Mouse (Mus musculus) embryonic facial prominence, embryonic 11.5 days (tissue): ENCODE measurements at regions not wholly inside any gene's neighbourhood (a gene's known extent, or its start where the extent isn't known, plus 50 kb on each side); places are given as distances from the start of the nearest gene placed in this dataset.

Source experiments
- ATAC-seq: fragments of 200-750 bp; cut with Nextera tagmentation; replicated peaks from 2 replicates; pipeline ENCODE4 v1.8.0; 2017; ENCODE audit warnings: low read depth; ENCODE audit not compliant: insufficient number of reproducible peaks, low FRiP score, low TSS enrichment
- DNase-seq: peaks from one replicate; pipeline ENCODE4 v3.0.0-alpha.2; 2015; ENCODE audit warnings: low spot score
- H3K27ac ChIP-seq: fragments of 300-500 bp; sonication (generic); replicated peaks from 2 replicates; pipeline ENCODE4 v1.5.1; 2014; ENCODE audit warnings: mild to moderate bottlenecking, low read depth, low read length, control low read depth
- H3K27me3 ChIP-seq: fragments of 300-500 bp; sonication (generic); 2 replicates; pipeline ENCODE4 v1.6.1; 2014; ENCODE audit warnings: mild to moderate bottlenecking, low read length, moderate library complexity, mixed read lengths; ENCODE audit not compliant: control insufficient read depth, insufficient read depth
- H3K36me3 ChIP-seq: fragments of 300-500 bp; sonication (generic); replicated peaks from 2 replicates; pipeline ENCODE4 v1.6.1; 2014; ENCODE audit warnings: low read depth, mild to moderate bottlenecking, low read length, moderate library complexity, mixed read lengths; ENCODE audit not compliant: control insufficient read depth, insufficient read depth
- H3K4me1 ChIP-seq: fragments of 300-500 bp; sonication (generic); 2 replicates; pipeline ENCODE4 v1.6.1; 2014; ENCODE audit warnings: low read length, mixed read lengths; ENCODE audit not compliant: control insufficient read depth, insufficient read depth
- H3K4me2 ChIP-seq: fragments of 300-500 bp; sonication (generic); 2 replicates; pipeline ENCODE4 v1.6.1; 2014; ENCODE audit warnings: low read depth, mild to moderate bottlenecking, control low read depth, low read length, moderate library complexity
- H3K4me3 ChIP-seq: fragments of 300-500 bp; sonication (generic); 2 replicates; pipeline ENCODE4 v1.5.1; 2014; ENCODE audit warnings: low read depth, low read length, control low read depth
- H3K9ac ChIP-seq: fragments of 300-500 bp; sonication (generic); replicated peaks from 2 replicates; pipeline ENCODE4 v1.6.1; 2014; ENCODE audit warnings: mild to moderate bottlenecking, control low read depth, low read length
- H3K9me3 ChIP-seq: fragments of 300-500 bp; sonication (generic); replicated peaks from 2 replicates; pipeline ENCODE4 v1.6.1; 2016; ENCODE audit warnings: mild to moderate bottlenecking, low read length, inconsistent platforms, mixed read lengths; ENCODE audit not compliant: control insufficient read depth
- WGBS: fragments of 180-500 bp; shearing (Covaris S2); extraction: QIAGEN DNeasy Blood & Tissue Kit; methylation state at CpG from one replicate; pipeline ENCODE4 v1.1.7; 2014; 5-methylcytosine and 5-hydroxymethylcytosine counted together

- ATAC-seq (no peak), DNase-seq (no peak)
- Histone ChIP-seq H3K4me1 (0 out of 2 replicates have a peak, but pooled peaks cover 2% of the 10 kb centered on the region), H3K9ac (no peak overlapping the region), H3K4me2 (no peak overlapping the region), H3K27me3 (no peaks in the 10 kb centered on the region), H3K27ac (no peak overlapping the region), H3K9me3 (no peaks in the 10 kb centered on the region), H3K36me3 (no peaks in the 10 kb centered on the region), H3K4me3 (no peak overlapping the region)
- WGBS: 55% methylated on average over 5 of the region's 5 CpGs
Observed at GRCm38 (mm10) chr1:151045334-151045733, 52.1 kb upstream of the Hmcn1 start.

DNA sequence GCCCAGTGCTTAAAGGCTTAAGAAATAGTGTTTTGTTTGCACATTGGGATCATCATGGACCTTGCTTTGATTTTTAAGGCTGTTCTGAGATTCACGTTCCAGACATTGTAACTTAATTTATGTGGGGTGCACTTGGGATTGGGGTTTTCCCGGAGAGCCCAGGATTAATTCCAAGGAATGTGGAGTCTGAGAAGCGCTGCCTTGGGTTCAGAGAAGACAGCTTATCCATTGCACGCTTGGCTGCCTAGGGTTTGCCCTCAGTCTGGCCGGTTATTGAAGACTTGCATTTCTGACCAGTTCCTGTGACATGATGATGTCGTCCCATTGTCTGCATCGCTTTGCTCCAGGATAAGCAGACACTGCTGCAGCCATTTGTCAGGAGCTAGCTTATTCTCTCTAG lies 53.4 kb upstream of the Hmcn1 start:
- Histone ChIP-seq H3K4me3 (no peak overlapping the region), H3K4me2 (no peak overlapping the region)
- WGBS: 42% methylated on average over 7 of the region's 7 CpGs

GRCm38 (mm10) chr1:151049726-151050506 lies 56.7 kb upstream of the Hmcn1 start:
- Histone ChIP-seq H3K4me2 (no peak overlapping the region), H3K27ac (no peak overlapping the region), H3K4me3 (no peak overlapping the region), H3K9ac (no peak overlapping the region), H3K27me3 (no peaks in the 10 kb centered on the region), H3K9me3 (no peaks in the 10 kb centered on the region), H3K4me1 (0 out of 2 replicates have a peak, but pooled peaks cover 2% of the 10 kb centered on the region), H3K36me3 (no peaks in the 10 kb centered on the region)
- ATAC-seq: no peak
- WGBS: 85% methylated on average over 19 of the region's 19 CpGs
- DNase-seq: no peak

More for the DNA sequence above, 53.4 kb upstream of the Hmcn1 start:
- no peak overlapping the region for H3K9ac ChIP-seq
- DNase-seq: no peak
- no peaks in the 10 kb centered on the region for H3K36me3 ChIP-seq
- H3K9me3 ChIP-seq: no peaks in the 10 kb centered on the region
- 0 out of 2 replicates have a peak, but pooled peaks cover 2% of the 10 kb centered on the region for H3K4me1 ChIP-seq
- no peak for ATAC-seq
- no peak overlapping the region for H3K27ac ChIP-seq
- no peaks in the 10 kb centered on the region for H3K27me3 ChIP-seq

DNA sequence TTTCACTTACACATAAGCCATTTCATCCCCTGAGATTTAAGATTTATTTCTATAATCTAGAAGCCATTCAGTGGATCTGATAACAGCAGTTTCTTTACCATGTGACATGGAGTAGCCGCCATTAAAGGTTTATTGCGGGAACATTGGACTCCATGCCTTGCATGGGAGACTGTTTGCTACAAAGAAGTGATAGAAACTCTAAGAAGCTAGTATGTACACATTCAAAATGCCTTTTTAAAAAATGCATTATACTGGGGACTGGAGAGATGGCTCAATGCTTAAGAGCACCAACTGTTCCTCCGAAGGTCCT lies 57.2 kb upstream of the Hmcn1 start:
- ATAC-seq (no peak), DNase-seq (no peak)
- Histone ChIP-seq H3K27me3 (no peaks in the 10 kb centered on the region), H3K4me2 (no peak overlapping the region), H3K4me1 (0 out of 2 replicates have a peak, but pooled peaks cover 2% of the 10 kb centered on the region), H3K9ac (no peak overlapping the region), H3K9me3 (no peaks in the 10 kb centered on the region), H3K27ac (no peak overlapping the region), H3K36me3 (no peaks in the 10 kb centered on the region), H3K4me3 (no peak overlapping the region)
- WGBS: 95% methylated on average over 3 of the region's 3 CpGs

- ATAC-seq (no peak), DNase-seq (no peak)
- 49% methylated on average over 5 of the region's 5 CpGs for WGBS
- H3K4me1 ChIP-seq: no peaks in the 10 kb centered on the region
- no peaks in the 10 kb centered on the region for H3K9me3 ChIP-seq
- no peaks in the 10 kb centered on the region for H3K27me3 ChIP-seq
- no peak overlapping the region for H3K9ac ChIP-seq
- no peak overlapping the region for H3K27ac ChIP-seq
- no peaks in the 10 kb centered on the region for H3K36me3 ChIP-seq
- no peak overlapping the region for H3K4me3 ChIP-seq
- no peak overlapping the region for H3K4me2 ChIP-seq
Observed at GRCm38 (mm10) chr1:151053268-151053667, 60.0 kb upstream of the Hmcn1 start.

DNA sequence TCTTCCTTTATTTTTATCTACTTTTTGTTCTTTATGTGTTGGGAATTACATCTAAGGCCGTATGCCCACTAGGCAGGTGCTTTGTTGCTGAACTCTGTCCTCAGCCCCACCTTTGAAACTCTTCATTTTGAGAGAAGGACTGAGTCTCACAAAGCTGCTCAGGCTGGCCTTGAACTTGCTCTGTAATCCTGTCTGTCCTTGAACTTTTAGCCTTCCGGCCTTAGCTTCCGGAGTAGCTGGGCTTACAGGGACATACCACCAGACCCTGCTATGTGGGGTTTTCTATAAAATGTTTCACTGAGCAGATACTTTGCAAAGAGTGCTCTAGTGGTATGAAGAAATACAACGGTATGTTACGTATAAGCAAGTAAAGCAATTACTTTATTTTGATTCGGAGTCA lies 62.2 kb upstream of the Hmcn1 start:
- H3K4me2 ChIP-seq: no peak overlapping the region
- 89% methylated on average over 6 of the region's 6 CpGs for WGBS
- ATAC-seq: no peak

DNA sequence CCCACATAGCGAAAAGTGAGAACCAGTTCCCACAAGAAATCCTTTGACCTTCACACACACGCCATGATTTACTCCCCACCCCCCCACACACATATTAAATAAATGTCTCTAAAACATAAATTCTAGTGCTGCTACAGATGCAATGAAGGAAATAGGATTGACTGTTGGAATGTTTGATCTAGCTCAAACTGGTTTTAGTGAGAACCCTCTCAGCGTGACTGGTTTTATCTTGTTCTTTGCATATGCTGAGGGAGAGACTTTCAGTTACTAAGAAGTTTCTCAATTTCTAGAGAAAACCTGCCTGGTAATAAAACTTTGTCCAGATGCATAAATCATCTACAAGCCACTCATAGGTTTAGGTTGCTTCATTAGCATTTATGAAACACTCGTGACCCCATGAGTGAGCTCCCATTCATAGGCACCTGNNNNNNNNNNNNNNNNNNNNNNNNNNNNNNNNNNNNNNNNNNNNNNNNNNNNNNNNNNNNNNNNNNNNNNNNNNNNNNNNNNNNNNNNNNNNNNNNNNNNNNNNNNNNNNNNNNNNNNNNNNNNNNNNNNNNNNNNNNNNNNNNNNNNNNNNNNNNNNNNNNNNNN lies 66.4 kb upstream of the Hmcn1 start:
- no peak for ATAC-seq

More for the DNA sequence above, 62.2 kb upstream of the Hmcn1 start:
- Histone ChIP-seq H3K9me3 (no peaks in the 10 kb centered on the region), H3K27me3 (no peaks in the 10 kb centered on the region), H3K9ac (no peak overlapping the region), H3K27ac (no peak overlapping the region), H3K4me1 (no peaks in the 10 kb centered on the region), H3K4me3 (no peak overlapping the region), H3K36me3 (no peaks in the 10 kb centered on the region)
- no peak for DNase-seq

GRCm38 (mm10) chr1:151065090-151065567 lies 71.9 kb upstream of the Hmcn1 start:
- Histone ChIP-seq H3K4me2 (no peak overlapping the region), H3K4me3 (no peak overlapping the region), H3K36me3 (no peaks in the 10 kb centered on the region), H3K9me3 (no peaks in the 10 kb centered on the region), H3K4me1 (no peaks in the 10 kb centered on the region), H3K27me3 (no peaks in the 10 kb centered on the region), H3K27ac (no peak overlapping the region), H3K9ac (no peak overlapping the region)
- DNase-seq: no peak
- WGBS: 54% methylated on average over 9 of the region's 9 CpGs
- no peak for ATAC-seq

More for the DNA sequence above, 66.4 kb upstream of the Hmcn1 start:
- no peaks in the 10 kb centered on the region for H3K4me1 ChIP-seq
- no peak overlapping the region for H3K27ac ChIP-seq
- H3K36me3 ChIP-seq: no peaks in the 10 kb centered on the region
- H3K9ac ChIP-seq: no peak overlapping the region
- no peak overlapping the region for H3K4me3 ChIP-seq
- no peaks in the 10 kb centered on the region for H3K27me3 ChIP-seq
- H3K9me3 ChIP-seq: no peaks in the 10 kb centered on the region
- H3K4me2 ChIP-seq: no peak overlapping the region
- 91% methylated on average over 4 of the region's 4 CpGs for WGBS
- DNase-seq: no peak
